Mouse (Mus musculus) kidney, postnatal 4 days (tissue): Measurements from ENCODE around the gene Oaf.

Experiments used
- DNase-seq, 2 experiments: peaks; one replicate each; pipeline ENCODE4 v3.0.0; 2021; ENCODE audit warnings: mixed read lengths in 2 of 2

The Oaf gene

GRCm38 (mm10) chr9:43221643-43222428, 17.9 kb downstream of the Oaf start:
- peak; percentile 93 to 94 for DNase-seq

GRCm38 (mm10) chr9:43210771-43211450, 28.8 kb downstream of the Oaf start:
- peak; percentile 75 to 82 for DNase-seq

GRCm38 (mm10) chr9:43210190-43210682, 29.5 kb downstream of the Oaf start, which contains the start of gene Pou2f3:
TSS of gene Pou2f3 (minus strand) at chr9:43210369.
- DNase-seq: peak; percentile 90 to 93

GRCm38 (mm10) chr9:43206022-43206390, 33.7 kb downstream of the Oaf start:
- peak; percentile 15 for DNase-seq

GRCm38 (mm10) chr9:43205343-43206021, 34.2 kb downstream of the Oaf start:
- DNase-seq: peak; percentile 24 to 51

GRCm38 (mm10) chr9:43200212-43200611, 39.5 kb downstream of the Oaf start:
- no peak for DNase-seq

GRCm38 (mm10) chr9:43194001-43194400, 45.7 kb downstream of the Oaf start:
- DNase-seq: no peak

- no peak for DNase-seq
These were observed 48.1 kb downstream of the Oaf start for GRCm38 (mm10) chr9:43191561-43191960.

GRCm38 (mm10) chr9:43189021-43189356, 50.7 kb downstream of the Oaf start:
- DNase-seq: no peak

GRCm38 (mm10) chr9:43188309-43189020, 51.2 kb downstream of the Oaf start:
- DNase-seq: no peak

GRCm38 (mm10) chr9:43179614-43180013, 60.1 kb downstream of the Oaf start:
- DNase-seq: peak; percentile 55 to 67

- peak; percentile 33 to 40 for DNase-seq
These were observed 61.5 kb downstream of the Oaf start for GRCm38 (mm10) chr9:43178172-43178571.
